Mouse (Mus musculus): ENCODE results near the gene Coro6. TPM values are rescaled to one million over a fixed set of nuclear protein-coding genes. Genes with fewer than 3 reads are reported as not detected.

The Coro6 gene
- polyA plus RNA-seq, 1 experiment from 2014 or later = 0.26 TPM

DNA sequence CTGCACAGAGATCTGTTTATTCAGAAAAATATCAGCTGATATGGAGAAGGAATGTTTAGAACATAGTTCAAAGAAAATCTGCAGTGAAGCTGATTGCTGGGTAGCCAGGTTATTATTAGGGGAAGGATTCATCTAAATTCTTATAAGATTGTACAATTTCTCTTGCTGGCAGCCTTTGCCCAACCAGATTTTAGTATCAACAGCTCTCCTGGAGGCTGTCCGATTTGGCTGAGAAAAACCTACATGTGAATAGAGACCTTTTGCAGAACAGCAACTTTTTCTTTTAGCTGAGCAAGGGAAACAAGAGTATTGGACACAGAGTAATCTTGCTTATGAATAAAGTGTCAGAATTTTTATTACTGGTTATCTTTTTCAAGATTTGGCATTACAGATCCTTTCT lies 33.8 kb upstream of the Coro6 start:
- Histone ChIP-seq H3K9me3 (ENCODE audit: low read length) (no peaks in the 10 kb centered on the region), H3K36me3 (ENCODE audit: insufficient read depth, low read length) (peaks cover 11% of the 10 kb centered on the region; the same call in 1 of the 2 replicates), H3K9ac (replicated peaks; ENCODE audit: low read depth) (no peak overlapping the region), H3K4me2 (replicated peaks; ENCODE audit: low read depth, low read length) (no peak overlapping the region), H3K4me3 (ENCODE audit: low read depth, low read length) (no peak overlapping the region), H3K27ac (ENCODE audit: low read length) (no peak overlapping the region), H3K4me1 (ENCODE audit: insufficient read depth, low read depth, low read length) (no peaks in the 10 kb centered on the region), H3K27me3 (replicated peaks; ENCODE audit: insufficient read depth, low read length) (no peaks in the 10 kb centered on the region)
- WGBS = 69% methylated on average over 1 of the region's 1 CpGs
- no peak for ATAC-seq
- TF ChIP-seq EP300 (IDR thresholded peaks at IDR 0.05) (no peak), CTCF (IDR thresholded peaks at IDR 0.05) (no peak)
- DNase-seq (ENCODE audit: low spot score) = no peak

DNA sequence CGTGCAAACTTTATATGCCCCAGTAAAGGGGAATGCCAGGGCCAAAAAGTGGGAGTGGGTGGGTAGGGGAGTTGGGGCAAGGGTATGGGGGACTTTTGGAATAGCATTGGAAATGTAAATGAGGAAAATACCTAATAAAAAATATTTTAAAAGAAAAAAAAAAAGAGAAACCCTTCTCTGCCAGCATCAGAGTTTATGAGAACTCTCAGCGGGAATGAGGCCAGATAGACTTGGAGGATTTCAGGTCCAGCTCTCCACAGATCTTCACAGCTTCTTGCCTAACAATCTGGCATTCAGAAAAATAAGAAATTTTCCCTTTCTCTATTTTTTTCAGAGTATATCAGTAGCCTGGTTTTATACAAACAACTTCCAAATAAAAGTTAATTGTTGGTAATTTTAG lies 25.2 kb upstream of the Coro6 start:
- no peaks in the 10 kb centered on the region for H3K9me3 ChIP-seq (ENCODE audit: low read length)
- ATAC-seq = no peak
- H3K27me3 ChIP-seq (replicated peaks; ENCODE audit: insufficient read depth, low read length) = no peaks in the 10 kb centered on the region
- 88% methylated on average over 2 of the region's 2 CpGs for WGBS
- no peak overlapping the region for H3K4me2 ChIP-seq (replicated peaks; ENCODE audit: low read depth, low read length)
- DNase-seq (ENCODE audit: low spot score) = peak; percentile 37
- no peak overlapping the region for H3K4me3 ChIP-seq (ENCODE audit: low read depth, low read length)
- no peak overlapping the region for H3K27ac ChIP-seq (ENCODE audit: low read length)
- H3K4me1 ChIP-seq (ENCODE audit: insufficient read depth, low read depth, low read length) = no peaks in the 10 kb centered on the region; the same call in 1 of the 2 replicates
- peaks cover 14% of the 10 kb centered on the region; the same call in 1 of the 2 replicates for H3K36me3 ChIP-seq (ENCODE audit: insufficient read depth, low read length)
- TF ChIP-seq EP300 (IDR thresholded peaks at IDR 0.05) (no peak), CTCF (IDR thresholded peaks at IDR 0.05) (no peak)
- no peak overlapping the region for H3K9ac ChIP-seq (replicated peaks; ENCODE audit: low read depth)

DNA sequence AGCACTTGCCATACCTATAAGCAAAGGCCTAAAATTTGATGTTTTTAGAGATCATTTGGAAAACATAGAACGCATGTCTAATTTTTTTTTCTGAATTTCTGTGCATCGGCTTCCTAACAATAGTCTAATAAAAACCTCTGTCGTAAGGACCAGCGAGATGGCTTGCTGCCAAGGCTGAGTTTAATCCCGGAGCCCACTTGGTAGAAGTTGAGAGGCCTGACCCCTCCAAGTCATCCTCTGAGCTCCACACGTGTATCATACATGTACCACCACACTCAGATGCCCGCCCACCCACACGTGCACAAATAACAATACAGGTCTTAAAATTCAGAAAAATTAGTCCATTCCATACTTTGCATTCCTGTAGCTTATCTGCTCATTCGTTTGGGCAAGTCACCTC lies 22.1 kb upstream of the Coro6 start:
- no peak for DNase-seq (ENCODE audit: low spot score)

DNA sequence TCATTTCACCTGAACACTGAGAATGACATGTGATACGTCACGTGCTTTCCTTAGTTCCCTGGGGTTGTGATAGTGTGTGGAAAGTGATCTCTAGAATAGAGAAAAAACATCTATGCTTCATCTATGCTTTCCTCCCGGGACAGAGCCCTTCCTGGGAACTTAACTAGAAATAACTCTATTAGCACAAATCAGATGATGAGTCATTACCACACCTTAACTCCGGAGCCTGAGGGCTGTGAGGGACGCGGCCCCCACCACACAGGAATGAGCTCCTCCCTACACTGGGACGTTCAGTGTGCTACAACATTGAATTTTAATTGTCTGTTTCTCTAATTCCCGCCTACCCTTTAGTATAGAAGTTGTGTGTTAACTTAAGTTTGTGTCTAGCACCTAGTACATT lies 21.2 kb upstream of the Coro6 start:
- DNase-seq (ENCODE audit: low spot score) (no peak), ATAC-seq (no peak)
- H3K27me3 ChIP-seq (replicated peaks; ENCODE audit: insufficient read depth, low read length) = no peaks in the 10 kb centered on the region
- no peaks in the 10 kb centered on the region for H3K9me3 ChIP-seq (ENCODE audit: low read length)
- no peak overlapping the region for H3K9ac ChIP-seq (replicated peaks; ENCODE audit: low read depth)
- H3K4me1 ChIP-seq (ENCODE audit: insufficient read depth, low read depth, low read length) = peaks cover 18% of the 10 kb centered on the region; the same call in 1 of the 2 replicates
- H3K36me3 ChIP-seq (ENCODE audit: insufficient read depth, low read length) = peaks cover 14% of the 10 kb centered on the region; the same call in 1 of the 2 replicates
- WGBS = 76% methylated on average over 8 of the region's 8 CpGs
- no peak overlapping the region for H3K4me3 ChIP-seq (ENCODE audit: low read depth, low read length)
- H3K27ac ChIP-seq (ENCODE audit: low read length) = peak overlapping the region; percentile 90
- TF ChIP-seq CTCF (IDR thresholded peaks at IDR 0.05) = no peak
- TF ChIP-seq EP300 (IDR thresholded peaks at IDR 0.05) = no peak
- H3K4me2 ChIP-seq (replicated peaks; ENCODE audit: low read depth, low read length) = no peak overlapping the region

More for the DNA sequence above, 22.1 kb upstream of the Coro6 start:
- no peak for ATAC-seq
- peaks cover 14% of the 10 kb centered on the region; the same call in 1 of the 2 replicates for H3K4me1 ChIP-seq (ENCODE audit: insufficient read depth, low read depth, low read length)
- TF ChIP-seq CTCF (IDR thresholded peaks at IDR 0.05) (no peak), EP300 (IDR thresholded peaks at IDR 0.05) (no peak)
- H3K9ac ChIP-seq (replicated peaks; ENCODE audit: low read depth) = no peak overlapping the region
- H3K9me3 ChIP-seq (ENCODE audit: low read length) = no peaks in the 10 kb centered on the region
- no peak overlapping the region for H3K4me2 ChIP-seq (replicated peaks; ENCODE audit: low read depth, low read length)
- 61% methylated on average over 9 of the region's 9 CpGs for WGBS
- no peak overlapping the region for H3K27ac ChIP-seq (ENCODE audit: low read length)
- peaks cover 14% of the 10 kb centered on the region; the same call in 1 of the 2 replicates for H3K36me3 ChIP-seq (ENCODE audit: insufficient read depth, low read length)
- no peaks in the 10 kb centered on the region for H3K27me3 ChIP-seq (replicated peaks; ENCODE audit: insufficient read depth, low read length)
- no peak overlapping the region for H3K4me3 ChIP-seq (ENCODE audit: low read depth, low read length)

DNA sequence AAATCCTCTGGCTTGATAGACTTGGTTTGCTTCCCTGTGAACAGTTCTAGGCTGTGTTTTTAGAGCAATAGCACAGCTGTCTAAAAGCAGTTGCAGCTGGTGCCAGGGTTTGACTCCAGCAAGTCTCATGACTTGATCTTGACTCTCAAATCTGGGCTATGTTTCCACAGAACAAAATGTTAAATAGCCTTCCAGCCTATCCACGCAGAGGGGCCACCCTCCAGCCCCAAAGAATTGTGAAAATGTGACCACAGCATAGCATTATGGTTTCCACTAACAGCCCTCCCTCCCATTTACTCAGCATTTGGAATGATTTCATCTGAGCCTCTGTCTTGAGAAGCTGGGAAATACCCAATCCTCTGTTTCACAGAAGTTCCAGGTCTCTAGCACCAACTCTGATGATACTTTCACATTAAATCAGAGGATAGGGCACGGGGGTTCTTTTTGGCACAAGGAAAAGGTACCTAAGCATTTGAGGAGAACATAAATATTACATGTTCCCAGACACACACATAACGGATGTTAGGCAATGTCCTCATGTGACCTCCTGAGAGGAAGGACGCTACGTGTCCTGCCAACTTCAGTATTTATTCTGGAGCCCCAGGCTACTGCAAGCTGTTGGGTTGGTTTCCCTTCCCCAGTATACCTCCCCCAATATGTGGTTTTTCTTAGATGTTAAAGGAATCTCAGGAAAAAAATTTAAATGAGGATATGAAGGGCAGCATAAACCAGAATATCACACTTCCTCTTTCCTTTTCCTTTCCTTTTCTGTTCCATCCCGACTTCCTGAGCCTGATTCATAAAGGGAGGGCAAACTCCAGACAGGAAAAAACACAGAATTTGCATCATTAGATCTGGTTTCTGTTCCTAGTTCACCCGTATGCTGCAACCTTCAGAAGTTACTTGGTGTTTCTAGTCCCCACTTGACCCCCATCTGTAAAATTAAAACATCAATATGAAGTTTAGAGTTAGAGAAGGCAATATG lies 19.7 kb upstream of the Coro6 start:
- Histone ChIP-seq H3K27ac (ENCODE audit: low read length) (peak overlapping the region; percentile 90), H3K36me3 (ENCODE audit: insufficient read depth, low read length) (peaks cover 14% of the 10 kb centered on the region; the same call in 1 of the 2 replicates), H3K9me3 (ENCODE audit: low read length) (no peaks in the 10 kb centered on the region), H3K4me3 (ENCODE audit: low read depth, low read length) (no peak overlapping the region), H3K4me2 (replicated peaks; ENCODE audit: low read depth, low read length) (0 out of 2 replicates have a peak overlapping the region, but pooled peaks have one; percentile 6), H3K27me3 (replicated peaks; ENCODE audit: insufficient read depth, low read length) (no peaks in the 10 kb centered on the region), H3K4me1 (ENCODE audit: insufficient read depth, low read depth, low read length) (peaks cover 18% of the 10 kb centered on the region; the same call in 1 of the 2 replicates), H3K9ac (replicated peaks; ENCODE audit: low read depth) (no peak overlapping the region)
- WGBS = 21% methylated on average over 7 of the region's 7 CpGs
- TF ChIP-seq EP300 (IDR thresholded peaks at IDR 0.05) (peak; percentile 94), CTCF (IDR thresholded peaks at IDR 0.05) (no peak)
- ATAC-seq (peak; percentile 73), DNase-seq (ENCODE audit: low spot score) (peak; percentile 94)

DNA sequence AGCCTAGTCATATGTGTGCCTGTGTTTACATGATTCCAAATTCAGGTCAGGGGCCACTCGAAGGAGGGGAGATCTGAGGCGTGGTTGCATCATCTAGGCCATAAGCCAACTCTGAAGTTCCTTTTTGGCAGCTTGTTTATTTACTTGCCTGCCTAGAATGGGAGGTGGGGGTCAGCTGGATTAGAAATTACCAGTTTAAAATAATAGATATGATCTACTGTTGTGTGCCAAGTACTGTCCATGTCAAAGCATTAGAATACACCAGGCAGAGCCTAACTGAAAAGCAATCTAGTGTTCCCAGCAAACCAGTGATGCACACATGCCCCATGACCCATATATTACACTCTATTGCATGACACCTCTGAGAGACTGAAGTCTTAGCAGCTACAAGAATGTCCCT lies 17.3 kb upstream of the Coro6 start:
- TF ChIP-seq EP300 (IDR thresholded peaks at IDR 0.05) (peak; percentile 97), CTCF (IDR thresholded peaks at IDR 0.05) (no peak)
- peaks cover 11% of the 10 kb centered on the region; the same call in 1 of the 2 replicates for H3K36me3 ChIP-seq (ENCODE audit: insufficient read depth, low read length)
- H3K9me3 ChIP-seq (ENCODE audit: low read length) = no peaks in the 10 kb centered on the region
- peak; percentile 93 for DNase-seq (ENCODE audit: low spot score)
- H3K9ac ChIP-seq (replicated peaks; ENCODE audit: low read depth) = no peak overlapping the region
- no peak overlapping the region for H3K4me3 ChIP-seq (ENCODE audit: low read depth, low read length)
- H3K27ac ChIP-seq (ENCODE audit: low read length) = peak overlapping the region; percentile 83; the same call in 1 of the 2 replicates
- ATAC-seq = peak; percentile 73
- no peaks in the 10 kb centered on the region for H3K27me3 ChIP-seq (replicated peaks; ENCODE audit: insufficient read depth, low read length)
- WGBS = 17% methylated on average over 2 of the region's 2 CpGs
- peaks cover 18% of the 10 kb centered on the region; the same call in 1 of the 2 replicates for H3K4me1 ChIP-seq (ENCODE audit: insufficient read depth, low read depth, low read length)
- no peak overlapping the region for H3K4me2 ChIP-seq (replicated peaks; ENCODE audit: low read depth, low read length)
